Mouse (Mus musculus) B cell, adult 62 days (primary cell): ENCODE data around the gene Pwp2. TPM values are rescaled to one million over a fixed set of nuclear protein-coding genes. Genes with fewer than 3 reads are reported as not detected.

ENCODE experiments used
- total RNA-seq: library from RNA; stranded (reverse); gene quantifications from 4 replicates; pipeline ENCODE4 v1.2.4, GENCODE M21; 2023

The Pwp2 gene
- 22.3 to 26.5 TPM (median 23.9 TPM) in 4 replicates for total RNA-seq

GRCm38 (mm10) chr10:78184531-78185380 lies at the start of gene Pwp2:
TSS of gene Pwp2 (minus strand) at chr10:78185149.

GRCm38 (mm10) chr10:78169281-78170042 lies 15.5 kb downstream of the Pwp2 start, which contains the start of gene D10Jhu81e:
TSS of gene D10Jhu81e (minus strand) at chr10:78169782.

Other genes with a start within 250 kb of the Pwp2 start
- gene Trpm2, start 214.6 kb downstream of the Pwp2 start, total RNA-seq = 21.4 to 30.7 TPM (median 24.9 TPM) in 4 replicates
- gene 1810043G02Rik, start 206.6 kb downstream of the Pwp2 start, total RNA-seq = 7.4 to 12.6 TPM (median 10.7 TPM) in 4 replicates
- 76.6 to 97.0 TPM (median 84.3 TPM) in 4 replicates for gene Pfkl, start 175.1 kb downstream of the Pwp2 start, total RNA-seq
- gene Dnmt3l, start 143.2 kb downstream of the Pwp2 start, total RNA-seq = not detected in 4 replicates
- gene Aire, start 141.5 kb downstream of the Pwp2 start, total RNA-seq = 1.3 to 2.2 TPM (median 1.9 TPM) in 4 replicates
- 243 to 274 TPM (median 264 TPM) in 4 replicates for gene Icosl, start 115.8 kb downstream of the Pwp2 start, total RNA-seq
- 40.6 to 45.5 TPM (median 42.5 TPM) in 4 replicates for gene D10Jhu81e, start 15.4 kb downstream of the Pwp2 start, total RNA-seq
- 69.3 to 80.4 TPM (median 72.0 TPM) in 4 replicates for gene Trappc10, start 59.5 kb upstream of the Pwp2 start, total RNA-seq
- 96.5 to 116 TPM (median 112 TPM) in 4 replicates for gene Agpat3, start 167.3 kb upstream of the Pwp2 start, total RNA-seq
- 376 to 391 TPM (median 377 TPM) in 4 replicates for gene Rrp1, start 227.9 kb upstream of the Pwp2 start, total RNA-seq
- 48.4 to 62.6 TPM (median 58.4 TPM) in 4 replicates for gene Cstb, start 240.5 kb upstream of the Pwp2 start, total RNA-seq